Mouse (Mus musculus) kidney, embryonic 15.5 days (tissue): ENCODE results near the gene Pcsk2. TPM values are rescaled to one million over a fixed set of nuclear protein-coding genes. Genes with fewer than 3 reads are reported as not detected.
A peak's percentile ranks its signal among the peaks of the same experiment; 100 is the strongest.

Source experiments
- ATAC-seq: fragments of 200-750 bp; cut with Nextera tagmentation; replicated peaks from 2 replicates; pipeline ENCODE4 v1.8.0; 2017; ENCODE audit warnings: moderate TSS enrichment; ENCODE audit not compliant: low FRiP score
- H3K27ac ChIP-seq: fragments of 300-500 bp; sonication (generic); 2 replicates; pipeline ENCODE4 v1.5.1; 2015; ENCODE audit warnings: mild to moderate bottlenecking, inconsistent platforms
- H3K27me3 ChIP-seq: fragments of 300-500 bp; sonication (generic); 2 replicates; pipeline ENCODE4 v1.6.1; 2015; ENCODE audit warnings: inconsistent platforms
- H3K36me3 ChIP-seq: fragments of 300-500 bp; sonication (generic); 2 replicates; pipeline ENCODE4 v1.6.1; 2015; ENCODE audit warnings: inconsistent platforms
- H3K4me1 ChIP-seq: fragments of 300-500 bp; sonication (generic); 2 replicates; pipeline ENCODE4 v1.6.1; 2015; ENCODE audit warnings: inconsistent platforms
- H3K4me2 ChIP-seq: fragments of 300-500 bp; sonication (generic); 2 replicates; pipeline ENCODE4 v1.6.1; 2015; ENCODE audit warnings: moderate library complexity, mild to moderate bottlenecking, inconsistent platforms
- H3K4me3 ChIP-seq: fragments of 300-500 bp; sonication (generic); replicated peaks from 2 replicates; pipeline ENCODE4 v1.5.1; 2015; ENCODE audit warnings: mild to moderate bottlenecking, inconsistent platforms
- H3K9ac ChIP-seq: fragments of 300-500 bp; sonication (generic); 2 replicates; pipeline ENCODE4 v1.6.1; 2015; ENCODE audit warnings: mild to moderate bottlenecking, inconsistent platforms
- H3K9me3 ChIP-seq: fragments of 300-500 bp; sonication (generic); replicated peaks from 2 replicates; pipeline ENCODE4 v1.6.1; 2016; ENCODE audit warnings: inconsistent platforms
- WGBS: fragments of 180-500 bp; shearing (Covaris S2); methylation state at CpG from one replicate; pipeline ENCODE4 v1.1.7; 2015; ENCODE audit warnings: mixed read lengths; 5-methylcytosine and 5-hydroxymethylcytosine counted together
- polyA plus RNA-seq: library from polyadenylated mRNA; unstranded; fragments of >200 nt; fragmentation: Nextera tagmentation; extraction: Ambion mirVana; gene quantifications from 2 replicates; pipeline ENCODE4 v1.2.1, GENCODE M21; 2015

The Pcsk2 gene
- polyA plus RNA-seq, 1 experiment from 2014 or later = 1.9 TPM

- H3K9ac ChIP-seq = no peak overlapping the region
- H3K27me3 ChIP-seq = no peaks in the 10 kb centered on the region
- WGBS = 20% methylated on average over 4 of the region's 4 CpGs
- peak; percentile 59 for ATAC-seq
- H3K4me2 ChIP-seq = no peak overlapping the region
- H3K4me3 ChIP-seq = no peak overlapping the region
- no peak overlapping the region for H3K27ac ChIP-seq
- no peaks in the 10 kb centered on the region for H3K36me3 ChIP-seq
- no peaks in the 10 kb centered on the region for H3K9me3 ChIP-seq
- H3K4me1 ChIP-seq = 0 out of 2 replicates have a peak, but pooled peaks cover 4% of the 10 kb centered on the region
Measured at GRCm38 (mm10) chr2:143812262-143812661, 266.3 kb downstream of the Pcsk2 start.

GRCm38 (mm10) chr2:143813461-143813860 lies 267.5 kb downstream of the Pcsk2 start:
- no peaks in the 10 kb centered on the region for H3K9me3 ChIP-seq
- H3K4me2 ChIP-seq = no peak overlapping the region
- 0 out of 2 replicates have a peak, but pooled peaks cover 4% of the 10 kb centered on the region for H3K4me1 ChIP-seq
- ATAC-seq = no peak
- 88% methylated on average over 11 of the region's 11 CpGs for WGBS
- no peak overlapping the region for H3K27ac ChIP-seq
- no peak overlapping the region for H3K4me3 ChIP-seq
- no peak overlapping the region for H3K9ac ChIP-seq
- H3K36me3 ChIP-seq = no peaks in the 10 kb centered on the region
- no peaks in the 10 kb centered on the region for H3K27me3 ChIP-seq

GRCm38 (mm10) chr2:143831645-143832044 lies 285.7 kb downstream of the Pcsk2 start:
- Histone ChIP-seq H3K4me3 (no peak overlapping the region), H3K27me3 (no peaks in the 10 kb centered on the region), H3K4me1 (peaks cover 12% of the 10 kb centered on the region), H3K9me3 (no peaks in the 10 kb centered on the region), H3K9ac (no peak overlapping the region), H3K4me2 (no peak overlapping the region), H3K36me3 (no peaks in the 10 kb centered on the region), H3K27ac (no peak overlapping the region)
- WGBS = 64% methylated on average over 17 of the region's 17 CpGs
- ATAC-seq = no peak

DNA sequence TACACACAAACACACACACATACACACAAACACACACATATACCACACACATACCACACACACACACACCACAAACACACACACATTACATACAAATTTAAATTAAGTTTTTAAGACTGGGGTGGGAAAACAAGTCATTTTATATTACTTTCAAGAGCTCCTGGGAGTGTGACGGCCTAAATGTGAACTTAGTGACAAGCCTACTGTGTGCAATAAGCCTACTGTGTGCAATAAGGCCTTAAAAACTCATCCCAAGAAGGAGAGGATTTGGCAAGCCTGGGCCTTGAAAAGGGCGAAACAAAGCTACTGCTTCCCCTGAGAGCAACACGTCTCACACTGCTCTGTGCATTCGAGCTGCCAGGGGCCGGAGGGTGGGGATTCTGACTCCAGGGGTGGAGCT lies 286.8 kb downstream of the Pcsk2 start:
- WGBS = 73% methylated on average over 5 of the region's 5 CpGs
- ATAC-seq = no peak
- peaks cover 16% of the 10 kb centered on the region for H3K4me1 ChIP-seq

GRCm38 (mm10) chr2:143834082-143834481 lies 288.1 kb downstream of the Pcsk2 start:
- ATAC-seq = peak; percentile 62
- Histone ChIP-seq H3K27me3 (no peaks in the 10 kb centered on the region), H3K9me3 (no peaks in the 10 kb centered on the region), H3K4me2 (no peak overlapping the region), H3K27ac (peak overlapping the region; percentile 48; the same call in 1 of the 2 replicates), H3K9ac (no peak overlapping the region), H3K36me3 (no peaks in the 10 kb centered on the region), H3K4me3 (no peak overlapping the region), H3K4me1 (peaks cover 16% of the 10 kb centered on the region)
- WGBS = 24% methylated on average over 6 of the region's 6 CpGs

More for the DNA sequence above, 286.8 kb downstream of the Pcsk2 start:
- Histone ChIP-seq H3K9me3 (no peaks in the 10 kb centered on the region), H3K27ac (no peak overlapping the region), H3K4me3 (no peak overlapping the region), H3K4me2 (no peak overlapping the region), H3K27me3 (no peaks in the 10 kb centered on the region), H3K36me3 (no peaks in the 10 kb centered on the region), H3K9ac (no peak overlapping the region)

- Histone ChIP-seq H3K4me1 (peaks cover 16% of the 10 kb centered on the region), H3K9ac (no peak overlapping the region), H3K27ac (no peak overlapping the region), H3K36me3 (no peaks in the 10 kb centered on the region), H3K4me3 (no peak overlapping the region), H3K27me3 (no peaks in the 10 kb centered on the region), H3K9me3 (no peaks in the 10 kb centered on the region), H3K4me2 (no peak overlapping the region)
- whole genome bisulfite sequencing = 87% methylated on average over 7 of the region's 7 CpGs
- no peak for ATAC-seq
Measured at GRCm38 (mm10) chr2:143835820-143836219, 289.9 kb downstream of the Pcsk2 start.

- ATAC-seq = no peak
- peak overlapping the region; percentile 28 for H3K4me3 ChIP-seq
Measured at GRCm38 (mm10) chr2:143837291-143837701, 291.3 kb downstream of the Pcsk2 start.

GRCm38 (mm10) chr2:143838698-143839097 lies 292.7 kb downstream of the Pcsk2 start:
- WGBS = 58% methylated on average over 5 of the region's 5 CpGs
- Histone ChIP-seq H3K4me2 (no peak overlapping the region), H3K27me3 (no peaks in the 10 kb centered on the region), H3K4me1 (peaks cover 12% of the 10 kb centered on the region), H3K9ac (no peak overlapping the region), H3K4me3 (no peak overlapping the region), H3K36me3 (no peaks in the 10 kb centered on the region), H3K9me3 (no peaks in the 10 kb centered on the region), H3K27ac (no peak overlapping the region)
- no peak for ATAC-seq

More at GRCm38 (mm10) chr2:143837291-143837701, 291.3 kb downstream of the Pcsk2 start:
- Histone ChIP-seq H3K27ac (no peak overlapping the region), H3K9me3 (no peaks in the 10 kb centered on the region), H3K36me3 (no peaks in the 10 kb centered on the region), H3K4me2 (peak overlapping the region; percentile 56), H3K9ac (no peak overlapping the region), H3K4me1 (peaks cover 13% of the 10 kb centered on the region), H3K27me3 (no peaks in the 10 kb centered on the region)
- 3% methylated on average over 8 of the region's 8 CpGs for WGBS

GRCm38 (mm10) chr2:143839458-143839857 lies 293.5 kb downstream of the Pcsk2 start:
- H3K4me3 ChIP-seq = no peak overlapping the region
- H3K27ac ChIP-seq = no peak overlapping the region
- no peak for ATAC-seq
- WGBS = 82% methylated on average over 2 of the region's 2 CpGs
- peaks cover 5% of the 10 kb centered on the region for H3K4me1 ChIP-seq
- no peak overlapping the region for H3K9ac ChIP-seq
- H3K9me3 ChIP-seq = no peaks in the 10 kb centered on the region
- no peaks in the 10 kb centered on the region for H3K36me3 ChIP-seq
- no peaks in the 10 kb centered on the region for H3K27me3 ChIP-seq
- H3K4me2 ChIP-seq = no peak overlapping the region

- Histone ChIP-seq H3K27me3 (no peaks in the 10 kb centered on the region), H3K4me2 (no peak overlapping the region), H3K9me3 (no peaks in the 10 kb centered on the region), H3K36me3 (no peaks in the 10 kb centered on the region), H3K9ac (no peak overlapping the region), H3K27ac (no peak overlapping the region), H3K4me1 (peaks cover 4% of the 10 kb centered on the region; the same call in 1 of the 2 replicates), H3K4me3 (no peak overlapping the region)
- 66% methylated on average over 6 of the region's 6 CpGs for WGBS
- ATAC-seq = no peak
Measured at GRCm38 (mm10) chr2:143840895-143841294, 294.9 kb downstream of the Pcsk2 start.

DNA sequence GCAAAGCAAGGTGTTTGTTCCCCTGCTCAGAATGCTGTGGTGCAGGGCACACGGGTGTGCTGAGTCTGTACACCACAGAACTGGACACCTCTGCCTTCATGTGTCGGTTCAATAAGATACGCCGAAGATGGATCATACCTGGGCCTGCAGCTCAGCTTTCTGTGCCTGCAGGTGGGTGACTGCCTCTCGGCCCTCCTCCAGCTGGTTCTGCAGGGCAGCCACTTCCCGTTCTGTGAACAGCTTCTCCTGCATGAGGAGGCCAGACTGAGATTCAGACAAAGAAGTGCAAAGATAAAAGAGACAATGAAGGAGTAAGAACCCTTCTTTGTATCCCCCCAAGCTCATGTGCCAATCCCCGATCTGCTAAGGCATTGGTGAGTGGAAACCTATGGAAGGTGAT lies 295.6 kb downstream of the Pcsk2 start:
- no peaks in the 10 kb centered on the region for H3K27me3 ChIP-seq
- 88% methylated on average over 7 of the region's 7 CpGs for WGBS
- H3K4me2 ChIP-seq = no peak overlapping the region
- H3K4me3 ChIP-seq = no peak overlapping the region
- H3K9ac ChIP-seq = no peak overlapping the region
- no peaks in the 10 kb centered on the region for H3K9me3 ChIP-seq
- H3K4me1 ChIP-seq = peaks cover 4% of the 10 kb centered on the region; the same call in 1 of the 2 replicates
- H3K36me3 ChIP-seq = no peaks in the 10 kb centered on the region
- no peak for ATAC-seq
- no peak overlapping the region for H3K27ac ChIP-seq

GRCm38 (mm10) chr2:143844779-143845178 lies 298.8 kb downstream of the Pcsk2 start:
- no peak overlapping the region for H3K9ac ChIP-seq
- no peak for ATAC-seq
- H3K27ac ChIP-seq = no peak overlapping the region
- peaks cover 4% of the 10 kb centered on the region; the same call in 1 of the 2 replicates for H3K4me1 ChIP-seq
- no peak overlapping the region for H3K4me3 ChIP-seq
- H3K36me3 ChIP-seq = no peaks in the 10 kb centered on the region
- no peaks in the 10 kb centered on the region for H3K27me3 ChIP-seq
- 86% methylated on average over 5 of the region's 5 CpGs for WGBS
- H3K9me3 ChIP-seq = no peaks in the 10 kb centered on the region
- no peak overlapping the region for H3K4me2 ChIP-seq

DNA sequence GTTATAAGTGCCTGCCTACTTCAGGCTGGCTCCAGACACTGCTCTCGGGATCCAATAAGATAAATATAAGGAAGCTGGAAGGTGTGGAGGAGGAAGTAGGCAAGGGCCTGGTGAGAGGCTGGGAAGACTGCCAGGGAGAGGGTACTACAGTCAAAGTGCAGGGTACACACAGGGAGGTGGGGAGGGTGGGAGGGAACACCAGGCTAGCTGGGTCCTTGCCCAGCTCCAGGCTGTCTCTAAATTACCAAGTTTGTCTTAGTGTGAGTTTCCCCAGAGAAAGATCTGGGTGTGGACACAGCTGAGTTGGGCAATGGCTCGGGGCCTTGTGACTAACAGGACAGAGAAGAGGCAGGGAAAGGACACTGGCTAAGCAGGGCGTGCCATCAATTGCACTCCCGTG lies 300.8 kb downstream of the Pcsk2 start:
- ATAC-seq = no peak
- no peak overlapping the region for H3K4me2 ChIP-seq
- H3K9me3 ChIP-seq = no peaks in the 10 kb centered on the region
- peaks cover 4% of the 10 kb centered on the region; the same call in 1 of the 2 replicates for H3K4me1 ChIP-seq
- H3K36me3 ChIP-seq = no peaks in the 10 kb centered on the region
- H3K4me3 ChIP-seq = no peak overlapping the region
- no peak overlapping the region for H3K9ac ChIP-seq
- no peaks in the 10 kb centered on the region for H3K27me3 ChIP-seq
- 61% methylated on average over 4 of the region's 4 CpGs for WGBS
- no peak overlapping the region for H3K27ac ChIP-seq
